Mouse (Mus musculus) heart, embryonic 11.5 days (tissue): ENCODE data around the gene Rps16. TPM values are rescaled to one million over a fixed set of nuclear protein-coding genes. Genes with fewer than 3 reads are reported as not detected.
A peak's percentile ranks its signal among the peaks of the same experiment; 100 is the strongest.

Experiments
- ATAC-seq: fragments of 200-750 bp; cut with Nextera tagmentation; replicated peaks from 2 replicates; pipeline ENCODE4 v1.8.0; 2017; ENCODE audit warnings: moderate library complexity; ENCODE audit not compliant: insufficient number of reproducible peaks, low FRiP score, low TSS enrichment
- H3K27ac ChIP-seq: fragments of 300-500 bp; sonication (generic); 2 replicates; pipeline ENCODE4 v1.5.1; 2014; ENCODE audit warnings: mild to moderate bottlenecking, low read depth, low read length
- H3K27me3 ChIP-seq: fragments of 300-500 bp; sonication (generic); 2 replicates; pipeline ENCODE4 v1.6.1; 2014; ENCODE audit warnings: mild to moderate bottlenecking, low read length, mixed read lengths; ENCODE audit not compliant: control insufficient read depth, insufficient read depth
- H3K36me3 ChIP-seq: fragments of 300-500 bp; sonication (generic); 2 replicates; pipeline ENCODE4 v1.6.1; 2014; ENCODE audit warnings: mild to moderate bottlenecking, low read length, moderate library complexity, mixed read lengths; ENCODE audit not compliant: control insufficient read depth, insufficient read depth
- H3K4me1 ChIP-seq: fragments of 300-500 bp; sonication (generic); 2 replicates; pipeline ENCODE4 v1.6.1; 2014; ENCODE audit warnings: low read length; ENCODE audit not compliant: control insufficient read depth, insufficient read depth
- H3K4me2 ChIP-seq: fragments of 300-500 bp; sonication (generic); 2 replicates; pipeline ENCODE4 v1.6.1; 2014; ENCODE audit warnings: mild to moderate bottlenecking, moderate library complexity
- H3K4me3 ChIP-seq: fragments of 300-500 bp; sonication (generic); 2 replicates; pipeline ENCODE4 v1.5.1; 2014; ENCODE audit warnings: low read depth, low read length
- H3K9ac ChIP-seq: fragments of 300-500 bp; sonication (generic); 2 replicates; pipeline ENCODE4 v1.6.1; 2014; ENCODE audit warnings: mild to moderate bottlenecking, low read depth, low read length, moderate library complexity
- H3K9me3 ChIP-seq: fragments of 300-500 bp; sonication (generic); replicated peaks from 2 replicates; pipeline ENCODE4 v1.6.1; 2016; ENCODE audit warnings: low read length; ENCODE audit not compliant: control insufficient read depth
- WGBS: fragments of 180-500 bp; shearing (Covaris S2); extraction: QIAGEN DNeasy Blood & Tissue Kit; methylation state at CpG from one replicate; pipeline ENCODE4 v1.1.7; 2014; ENCODE audit not compliant: insufficient replicate concordance; 5-methylcytosine and 5-hydroxymethylcytosine counted together
- polyA plus RNA-seq: library from polyadenylated mRNA; unstranded; fragments of >200 nt; fragmentation: Nextera tagmentation; extraction: Ambion mirVana; gene quantifications from 2 replicates; pipeline ENCODE4 v1.2.1, GENCODE M21; 2014

The Rps16 gene
- polyA plus RNA-seq, 1 experiment from 2014 or later: 792 TPM

GRCm38 (mm10) chr7:28339213-28339917 is 11.1 kb upstream of the Rps16 start:
- peak overlapping the region; percentile 90 for H3K27ac ChIP-seq
- H3K4me3 ChIP-seq: peak overlapping the region; percentile 80
- 0 out of 2 replicates have a peak, but pooled peaks cover 3% of the 10 kb centered on the region for H3K36me3 ChIP-seq
- no peak for ATAC-seq
- H3K27me3 ChIP-seq: no peaks in the 10 kb centered on the region
- H3K4me2 ChIP-seq: peak overlapping the region; percentile 92
- peaks cover 11% of the 10 kb centered on the region; the same call in 1 of the 2 replicates for H3K4me1 ChIP-seq
- 78% methylated on average over 19 of the region's 19 CpGs for WGBS
- H3K9ac ChIP-seq: peak overlapping the region; percentile 87; the same call in 1 of the 2 replicates
- H3K9me3 ChIP-seq: no peaks in the 10 kb centered on the region

GRCm38 (mm10) chr7:28341381-28341780 is 9.1 kb upstream of the Rps16 start:
- no peaks in the 10 kb centered on the region for H3K36me3 ChIP-seq
- 38% methylated on average over 7 of the region's 7 CpGs for WGBS
- no peaks in the 10 kb centered on the region for H3K27me3 ChIP-seq
- H3K9ac ChIP-seq: no peak overlapping the region
- H3K4me1 ChIP-seq: peaks cover 11% of the 10 kb centered on the region; the same call in 1 of the 2 replicates
- H3K9me3 ChIP-seq: no peaks in the 10 kb centered on the region
- H3K4me3 ChIP-seq: no peak overlapping the region
- H3K4me2 ChIP-seq: no peak overlapping the region
- H3K27ac ChIP-seq: no peak overlapping the region
- ATAC-seq: no peak

- H3K4me3 ChIP-seq: no peak overlapping the region
- 11% methylated on average over 4 of the region's 4 CpGs for WGBS
- H3K9me3 ChIP-seq: no peaks in the 10 kb centered on the region
- no peaks in the 10 kb centered on the region for H3K36me3 ChIP-seq
- H3K27ac ChIP-seq: no peak overlapping the region
- no peak overlapping the region for H3K4me2 ChIP-seq
- peaks cover under 1% of the 10 kb centered on the region; the same call in 1 of the 2 replicates for H3K4me1 ChIP-seq
- H3K27me3 ChIP-seq: no peaks in the 10 kb centered on the region
- H3K9ac ChIP-seq: no peak overlapping the region
- no peak for ATAC-seq
Measured at GRCm38 (mm10) chr7:28344637-28345036, 5.8 kb upstream of the Rps16 start.

DNA sequence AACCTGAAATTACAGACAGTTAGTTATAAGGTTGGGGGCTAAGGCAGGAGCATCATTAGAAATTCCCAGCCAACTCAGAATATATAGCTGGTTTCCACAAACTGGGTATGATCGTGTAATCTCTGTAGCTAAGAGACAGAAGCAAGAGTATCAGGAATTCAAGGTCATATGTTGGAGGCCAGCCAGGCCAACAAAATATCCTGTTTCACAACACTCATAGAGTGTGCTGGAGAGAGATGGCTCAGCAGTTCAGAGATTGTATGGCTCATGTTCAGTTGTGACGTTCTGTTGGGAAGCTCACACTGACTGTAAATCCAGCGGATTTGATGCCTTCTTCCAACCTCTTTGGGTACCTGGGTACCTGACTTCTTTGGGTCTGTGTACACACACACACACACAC is 2.7 kb upstream of the Rps16 start:
- Histone ChIP-seq H3K4me2 (no peak overlapping the region), H3K27ac (no peak overlapping the region), H3K4me1 (peaks cover 10% of the 10 kb centered on the region), H3K36me3 (peaks cover 7% of the 10 kb centered on the region; the same call in 1 of the 2 replicates), H3K9me3 (no peaks in the 10 kb centered on the region), H3K4me3 (no peak overlapping the region), H3K9ac (no peak overlapping the region), H3K27me3 (no peaks in the 10 kb centered on the region)
- ATAC-seq: no peak
- 76% methylated on average over 3 of the region's 3 CpGs for WGBS

- peaks cover 15% of the 10 kb centered on the region for H3K36me3 ChIP-seq
- no peaks in the 10 kb centered on the region for H3K27me3 ChIP-seq
- ATAC-seq: no peak
- H3K4me3 ChIP-seq: no peak overlapping the region
- WGBS: 74% methylated on average over 7 of the region's 7 CpGs
- no peaks in the 10 kb centered on the region for H3K9me3 ChIP-seq
- H3K4me1 ChIP-seq: peaks cover 10% of the 10 kb centered on the region
- H3K9ac ChIP-seq: no peak overlapping the region
- H3K27ac ChIP-seq: no peak overlapping the region
- H3K4me2 ChIP-seq: no peak overlapping the region
Measured at GRCm38 (mm10) chr7:28348601-28349000, 1.9 kb upstream of the Rps16 start.

GRCm38 (mm10) chr7:28351676-28352191 is 1.3 kb downstream of the Rps16 start:
- 35% methylated on average over 4 of the region's 4 CpGs for WGBS
- peaks cover 14% of the 10 kb centered on the region for H3K4me1 ChIP-seq
- no peaks in the 10 kb centered on the region for H3K27me3 ChIP-seq
- no peaks in the 10 kb centered on the region for H3K9me3 ChIP-seq
- peak overlapping the region; percentile 92 for H3K4me3 ChIP-seq
- peak overlapping the region; percentile 98 for H3K9ac ChIP-seq
- H3K36me3 ChIP-seq: peaks cover 26% of the 10 kb centered on the region
- no peak overlapping the region for H3K27ac ChIP-seq
- H3K4me2 ChIP-seq: peak overlapping the region; percentile 94
- no peak for ATAC-seq

DNA sequence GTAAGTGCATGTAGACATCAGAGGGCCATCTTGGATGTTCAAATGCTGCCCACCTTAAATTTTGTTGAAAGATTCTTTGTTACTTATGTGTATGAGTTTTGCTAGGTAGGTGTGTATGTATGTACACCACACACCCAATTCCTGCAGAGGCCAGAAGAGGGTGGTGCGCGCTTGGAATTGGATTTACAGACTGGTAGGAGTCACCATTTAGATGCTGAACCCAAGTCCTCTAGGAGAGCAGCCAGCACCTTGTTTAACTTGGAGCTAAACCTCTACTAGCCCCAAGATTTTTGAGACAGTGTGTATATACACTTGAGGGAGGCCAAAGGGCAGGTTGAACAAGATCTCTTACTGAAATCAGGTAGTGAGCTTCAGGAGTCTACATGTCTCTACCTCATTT is 2.8 kb downstream of the Rps16 start:
- Histone ChIP-seq H3K27ac (no peak overlapping the region), H3K36me3 (peaks cover 26% of the 10 kb centered on the region), H3K4me1 (peaks cover 29% of the 10 kb centered on the region), H3K9me3 (no peaks in the 10 kb centered on the region), H3K9ac (no peak overlapping the region), H3K4me2 (no peak overlapping the region), H3K27me3 (no peaks in the 10 kb centered on the region), H3K4me3 (no peak overlapping the region)
- no peak for ATAC-seq
- 98% methylated on average over 2 of the region's 2 CpGs for WGBS

DNA sequence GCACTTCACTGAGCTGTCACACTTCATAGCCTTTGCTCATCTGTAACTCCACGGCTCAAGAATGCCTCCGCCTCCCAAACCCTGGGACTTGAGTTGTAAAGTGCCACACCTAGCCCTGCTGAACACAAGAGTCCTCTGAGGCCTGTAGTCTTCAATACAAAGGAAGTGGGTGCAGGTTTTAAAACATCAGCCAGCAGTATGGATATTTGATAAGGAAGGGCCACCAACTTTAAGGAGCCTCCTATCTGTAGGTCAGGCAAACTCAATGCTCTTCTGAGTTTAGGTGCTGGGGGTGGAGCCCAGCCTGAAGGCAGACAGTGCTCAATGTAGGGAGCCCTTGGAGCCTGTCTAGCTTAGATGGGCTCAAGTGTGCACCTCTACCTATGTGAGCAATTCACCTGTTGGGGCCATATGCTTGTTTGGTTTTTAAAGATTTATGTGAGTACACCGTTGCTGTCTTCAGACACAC is 3.7 kb downstream of the Rps16 start:
- Histone ChIP-seq H3K4me2 (no peak overlapping the region), H3K9ac (no peak overlapping the region), H3K27me3 (no peaks in the 10 kb centered on the region), H3K36me3 (peaks cover 26% of the 10 kb centered on the region), H3K4me3 (no peak overlapping the region), H3K9me3 (no peaks in the 10 kb centered on the region), H3K4me1 (peaks cover 34% of the 10 kb centered on the region), H3K27ac (no peak overlapping the region)
- WGBS: 77% methylated on average over 3 of the region's 3 CpGs
- no peak for ATAC-seq
